Mouse (Mus musculus) liver, embryonic 15.5 days (tissue): ENCODE data around the gene Tmem212. TPM values are rescaled to one million over a fixed set of nuclear protein-coding genes. Genes with fewer than 3 reads are reported as not detected.
"Not testable (repeated sequence)": the region's sequence is repeated elsewhere in the genome, so short reads cannot be mapped to it uniquely, and the experiment has no call there.

Source experiments
- ATAC-seq: fragments of 200-750 bp; cut with Nextera tagmentation; 2 replicates; pipeline ENCODE4 v1.8.0; 2017; ENCODE audit warnings: moderate number of reproducible peaks, mild to moderate bottlenecking, moderate library complexity; ENCODE audit not compliant: insufficient read depth
- H3K27ac ChIP-seq: fragments of 300-500 bp; sonication (generic); replicated peaks from 2 replicates; pipeline ENCODE4 v1.5.1; 2015; ENCODE audit warnings: mild to moderate bottlenecking, inconsistent platforms
- H3K27me3 ChIP-seq: fragments of 300-500 bp; sonication (generic); 2 replicates; pipeline ENCODE4 v1.6.1; 2015; ENCODE audit warnings: mild to moderate bottlenecking, inconsistent platforms
- H3K36me3 ChIP-seq: fragments of 300-500 bp; sonication (generic); replicated peaks from 2 replicates; pipeline ENCODE4 v1.6.1; 2015; ENCODE audit warnings: moderate library complexity, mild to moderate bottlenecking, inconsistent platforms
- H3K4me1 ChIP-seq: fragments of 300-500 bp; sonication (generic); replicated peaks from 2 replicates; pipeline ENCODE4 v1.6.1; 2015; ENCODE audit warnings: inconsistent platforms
- H3K4me2 ChIP-seq: fragments of 300-500 bp; sonication (generic); 2 replicates; pipeline ENCODE4 v1.6.1; 2015; ENCODE audit warnings: moderate library complexity, mild to moderate bottlenecking, inconsistent platforms
- H3K4me3 ChIP-seq: fragments of 300-500 bp; sonication (generic); replicated peaks from 2 replicates; pipeline ENCODE4 v1.5.1; 2015; ENCODE audit warnings: mild to moderate bottlenecking, inconsistent platforms
- H3K9ac ChIP-seq: fragments of 300-500 bp; sonication (generic); 2 replicates; pipeline ENCODE4 v1.6.1; 2015; ENCODE audit warnings: moderate library complexity, mild to moderate bottlenecking, inconsistent platforms
- H3K9me3 ChIP-seq: fragments of 300-500 bp; sonication (generic); replicated peaks from 2 replicates; pipeline ENCODE4 v1.6.1; 2016; ENCODE audit warnings: inconsistent platforms
- WGBS: fragments of 180-500 bp; shearing (Covaris S2); methylation state at CpG from one replicate; pipeline ENCODE4 v1.1.7; 2015; ENCODE audit warnings: mixed read lengths; ENCODE audit not compliant: insufficient replicate concordance; 5-methylcytosine and 5-hydroxymethylcytosine counted together
- polyA plus RNA-seq: library from polyadenylated mRNA; unstranded; fragments of >200 nt; fragmentation: Nextera tagmentation; extraction: Ambion mirVana; gene quantifications from 2 replicates; pipeline ENCODE4 v1.2.1, GENCODE M21; 2015

Gene Tmem212
- not detected in 2 replicates for polyA plus RNA-seq

- no peak for ATAC-seq
- H3K27me3 ChIP-seq: no peaks in the 10 kb centered on the region
- H3K4me1 ChIP-seq: peaks cover 19% of the 10 kb centered on the region
- H3K36me3 ChIP-seq: no peaks in the 10 kb centered on the region
- 40% methylated on average over 8 of the region's 8 CpGs for WGBS
- H3K9me3 ChIP-seq: no peaks in the 10 kb centered on the region
- H3K9ac ChIP-seq: no peak within 1 kb of the TSS
- no peak within 1 kb of the TSS for H3K4me2 ChIP-seq
- H3K4me3 ChIP-seq: no peak within 1 kb of the TSS
- H3K27ac ChIP-seq: no peak within 1 kb of the TSS
Observed at GRCm38 (mm10) chr3:27896318-27896892, at the start of gene Tmem212. TSS of gene Tmem212 (minus strand) at chr3:27896368.

- not testable (repeated sequence) for H3K4me1 ChIP-seq, H3K36me3 ChIP-seq, H3K4me3 ChIP-seq, H3K27ac ChIP-seq, ATAC-seq, H3K9me3 ChIP-seq, H3K27me3 ChIP-seq, H3K9ac ChIP-seq, H3K4me2 ChIP-seq
- 52% methylated on average over 2 of the region's 2 CpGs for WGBS
Observed at GRCm38 (mm10) chr3:27945397-27945796, 49.2 kb upstream of the Tmem212 start.

- Histone ChIP-seq H3K9ac (no peak overlapping the region), H3K27ac (no peak overlapping the region), H3K9me3 (no peaks in the 10 kb centered on the region), H3K4me3 (no peak overlapping the region), H3K4me1 (peaks cover 18% of the 10 kb centered on the region; the same call in 1 of the 2 replicates), H3K27me3 (peaks cover 13% of the 10 kb centered on the region; the same call in 1 of the 2 replicates), H3K36me3 (no peaks in the 10 kb centered on the region), H3K4me2 (no peak overlapping the region)
- ATAC-seq: no peak
- 71% methylated on average over 7 of the region's 7 CpGs for WGBS
Observed at GRCm38 (mm10) chr3:27942991-27943390, 46.8 kb upstream of the Tmem212 start.

GRCm38 (mm10) chr3:27941634-27942033 is 45.5 kb upstream of the Tmem212 start:
- H3K4me3 ChIP-seq: no peak overlapping the region
- WGBS: 67% methylated on average over 3 of the region's 3 CpGs
- H3K27me3 ChIP-seq: peaks cover 13% of the 10 kb centered on the region; the same call in 1 of the 2 replicates
- H3K4me2 ChIP-seq: no peak overlapping the region
- H3K4me1 ChIP-seq: peaks cover 18% of the 10 kb centered on the region
- no peaks in the 10 kb centered on the region for H3K9me3 ChIP-seq
- no peak overlapping the region for H3K9ac ChIP-seq
- no peaks in the 10 kb centered on the region for H3K36me3 ChIP-seq
- ATAC-seq: no peak
- H3K27ac ChIP-seq: no peak overlapping the region

- 1% methylated on average over 63 of the region's 68 CpGs for WGBS
- peaks cover 13% of the 10 kb centered on the region; the same call in 1 of the 2 replicates for H3K27me3 ChIP-seq
- H3K9ac ChIP-seq: peak within 1 kb of the TSS; percentile 54; the same call in 1 of the 2 replicates
- H3K36me3 ChIP-seq: no peaks in the 10 kb centered on the region
- no peaks in the 10 kb centered on the region for H3K9me3 ChIP-seq
- peaks cover 18% of the 10 kb centered on the region for H3K4me1 ChIP-seq
- H3K4me3 ChIP-seq: peak within 1 kb of the TSS; percentile 61
- peak within 1 kb of the TSS; percentile 74 for H3K27ac ChIP-seq
- H3K4me2 ChIP-seq: peak within 1 kb of the TSS; percentile 69
- peak; percentile 66 for ATAC-seq
Observed at GRCm38 (mm10) chr3:27938381-27939323, 42.5 kb upstream of the Tmem212 start, which contains the start of gene Pld1. TSS of gene Pld1 (plus strand) at chr3:27938695.

- 64% methylated on average over 13 of the region's 13 CpGs for WGBS
- H3K4me1 ChIP-seq: peaks cover 18% of the 10 kb centered on the region
- ATAC-seq: no peak
- H3K27ac ChIP-seq: 0 out of 2 replicates have a peak overlapping the region, but pooled peaks have one; percentile 74
- H3K9me3 ChIP-seq: no peaks in the 10 kb centered on the region
- no peaks in the 10 kb centered on the region for H3K36me3 ChIP-seq
- peaks cover 13% of the 10 kb centered on the region; the same call in 1 of the 2 replicates for H3K27me3 ChIP-seq
- H3K4me3 ChIP-seq: no peak overlapping the region
- peak overlapping the region; percentile 69; the same call in 1 of the 2 replicates for H3K4me2 ChIP-seq
- H3K9ac ChIP-seq: no peak overlapping the region
Observed at GRCm38 (mm10) chr3:27937144-27938110, 41.3 kb upstream of the Tmem212 start.

GRCm38 (mm10) chr3:27936731-27937130 is 40.6 kb upstream of the Tmem212 start:
- 60% methylated on average over 5 of the region's 5 CpGs for WGBS
- no peaks in the 10 kb centered on the region for H3K9me3 ChIP-seq
- peaks cover 18% of the 10 kb centered on the region for H3K4me1 ChIP-seq
- no peak overlapping the region for H3K4me3 ChIP-seq
- no peak for ATAC-seq
- H3K36me3 ChIP-seq: no peaks in the 10 kb centered on the region
- no peak overlapping the region for H3K27ac ChIP-seq
- H3K4me2 ChIP-seq: no peak overlapping the region
- peaks cover 13% of the 10 kb centered on the region; the same call in 1 of the 2 replicates for H3K27me3 ChIP-seq
- no peak overlapping the region for H3K9ac ChIP-seq

- no peak overlapping the region for H3K9ac ChIP-seq
- H3K27ac ChIP-seq: no peak overlapping the region
- no peaks in the 10 kb centered on the region for H3K36me3 ChIP-seq
- peaks cover 18% of the 10 kb centered on the region for H3K4me1 ChIP-seq
- peaks cover 13% of the 10 kb centered on the region; the same call in 1 of the 2 replicates for H3K27me3 ChIP-seq
- H3K4me3 ChIP-seq: no peak overlapping the region
- no peaks in the 10 kb centered on the region for H3K9me3 ChIP-seq
- no peak overlapping the region for H3K4me2 ChIP-seq
- no peak for ATAC-seq
- WGBS: 56% methylated on average over 3 of the region's 3 CpGs
Observed at GRCm38 (mm10) chr3:27935644-27936043, 39.5 kb upstream of the Tmem212 start.

- ATAC-seq: no peak
- no peak overlapping the region for H3K27ac ChIP-seq
- no peaks in the 10 kb centered on the region; the same call in 1 of the 2 replicates for H3K4me1 ChIP-seq
- no peak overlapping the region for H3K4me3 ChIP-seq
- no peaks in the 10 kb centered on the region for H3K36me3 ChIP-seq
- H3K27me3 ChIP-seq: no peaks in the 10 kb centered on the region
- H3K9ac ChIP-seq: no peak overlapping the region
- WGBS: 65% methylated on average over 5 of the region's 5 CpGs
- no peaks in the 10 kb centered on the region for H3K9me3 ChIP-seq
- H3K4me2 ChIP-seq: no peak overlapping the region
Observed at GRCm38 (mm10) chr3:27932391-27932790, 36.2 kb upstream of the Tmem212 start.

GRCm38 (mm10) chr3:27929219-27929618 is 33.1 kb upstream of the Tmem212 start:
- H3K9me3 ChIP-seq: no peaks in the 10 kb centered on the region

More at GRCm38 (mm10) chr3:27929219-27929618, 33.1 kb upstream of the Tmem212 start:
- no peak overlapping the region for H3K4me2 ChIP-seq
- no peak overlapping the region for H3K9ac ChIP-seq
- no peak overlapping the region for H3K4me3 ChIP-seq
- ATAC-seq: no peak
- WGBS: 57% methylated on average over 4 of the region's 4 CpGs
- no peaks in the 10 kb centered on the region for H3K4me1 ChIP-seq
- H3K27me3 ChIP-seq: no peaks in the 10 kb centered on the region
- no peak overlapping the region for H3K27ac ChIP-seq
- H3K36me3 ChIP-seq: no peaks in the 10 kb centered on the region
